Mouse (Mus musculus) heart, postnatal 0 days (tissue): Measurements from ENCODE around the gene B4galnt3.

Experiments used
- CTCF ChIP-seq: IDR thresholded peaks from 2 replicates; pipeline ENCODE4 v1.5.1; 2016; ENCODE audit warnings: antibody characterized with exemption, control low read depth, low read depth
- EP300 ChIP-seq: IDR thresholded peaks from 2 replicates; pipeline ENCODE4 v1.6.1; 2016; ENCODE audit warnings: antibody characterized with exemption, low read depth

DNA sequence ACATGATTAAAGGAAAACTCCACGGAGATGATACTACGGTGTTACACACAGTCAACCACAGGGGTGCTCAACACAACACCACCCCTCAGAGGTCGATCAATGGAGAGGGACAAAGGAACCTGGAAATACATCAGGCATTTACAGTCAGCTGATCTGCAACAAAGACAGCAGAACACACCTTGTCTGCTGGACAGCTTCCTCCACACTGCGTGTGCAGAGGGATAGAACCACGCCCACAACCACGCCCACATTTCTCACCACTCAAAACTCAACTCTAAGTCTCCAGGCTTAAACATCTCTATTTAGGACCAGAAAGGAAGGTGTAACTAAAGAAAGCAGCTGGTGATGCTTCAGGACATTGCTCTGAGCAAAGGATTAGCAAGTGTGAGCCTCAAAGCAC lies 82.8 kb downstream of the B4galnt3 start:
- TF ChIP-seq CTCF (no peak), EP300 (no peak)
